Mouse (Mus musculus) hindbrain, embryonic 15.5 days (tissue): ENCODE results near the gene Akt1. TPM values are rescaled to one million over a fixed set of nuclear protein-coding genes. Genes with fewer than 3 reads are reported as not detected.

Experiments
- ATAC-seq: fragments of 200-750 bp; cut with Nextera tagmentation; 2 replicates; pipeline ENCODE4 v1.8.0; 2017; ENCODE audit warnings: low read depth, moderate number of reproducible peaks, moderate TSS enrichment; ENCODE audit not compliant: low FRiP score
- H3K27ac ChIP-seq: fragments of 300-500 bp; sonication (generic); replicated peaks from 2 replicates; pipeline ENCODE4 v1.5.1; 2015; ENCODE audit warnings: mild to moderate bottlenecking, inconsistent platforms
- H3K27me3 ChIP-seq: fragments of 300-500 bp; sonication (generic); 2 replicates; pipeline ENCODE4 v1.6.1; 2015; ENCODE audit warnings: control low read depth, inconsistent platforms
- H3K36me3 ChIP-seq: fragments of 300-500 bp; sonication (generic); 2 replicates; pipeline ENCODE4 v1.6.1; 2015; ENCODE audit warnings: control low read depth, inconsistent platforms
- H3K4me1 ChIP-seq: fragments of 300-500 bp; sonication (generic); replicated peaks from 2 replicates; pipeline ENCODE4 v1.6.1; 2015; ENCODE audit warnings: control low read depth, inconsistent platforms
- H3K4me2 ChIP-seq: fragments of 300-500 bp; sonication (generic); 2 replicates; pipeline ENCODE4 v1.6.1; 2015; ENCODE audit warnings: moderate library complexity, mild to moderate bottlenecking, inconsistent platforms
- H3K4me3 ChIP-seq: fragments of 300-500 bp; sonication (generic); 2 replicates; pipeline ENCODE4 v1.5.1; 2015; ENCODE audit warnings: mild to moderate bottlenecking, inconsistent platforms
- H3K9ac ChIP-seq: fragments of 300-500 bp; sonication (generic); 2 replicates; pipeline ENCODE4 v1.6.1; 2015; ENCODE audit warnings: inconsistent platforms
- H3K9me3 ChIP-seq: fragments of 300-500 bp; sonication (generic); 2 replicates; pipeline ENCODE4 v1.6.1; 2016; ENCODE audit warnings: control low read depth, inconsistent platforms
- WGBS: fragments of 180-500 bp; shearing (Covaris S2); methylation state at CpG from one replicate; pipeline ENCODE4 v1.1.7; 2015; 5-methylcytosine and 5-hydroxymethylcytosine counted together
- polyA plus RNA-seq: library from polyadenylated mRNA; unstranded; fragments of >200 nt; fragmentation: Nextera tagmentation; extraction: Ambion mirVana; gene quantifications from 2 replicates; pipeline ENCODE4 v1.2.1, GENCODE M21; 2015

Akt1 gene
- polyA plus RNA-seq, 1 experiment from 2014 or later: 159 TPM

GRCm38 (mm10) chr12:112632084-112632777 lies 42.5 kb downstream of the Akt1 start:
- no peaks in the 10 kb centered on the region for H3K36me3 ChIP-seq
- no peak for ATAC-seq
- no peak overlapping the region for H3K27ac ChIP-seq
- H3K4me2 ChIP-seq: no peak overlapping the region
- H3K9me3 ChIP-seq: no peaks in the 10 kb centered on the region
- no peak overlapping the region for H3K9ac ChIP-seq
- peaks cover 11% of the 10 kb centered on the region for H3K4me1 ChIP-seq
- no peak overlapping the region for H3K4me3 ChIP-seq
- H3K27me3 ChIP-seq: no peaks in the 10 kb centered on the region
- 75% methylated on average over 11 of the region's 11 CpGs for WGBS

GRCm38 (mm10) chr12:112631472-112631871 lies 43.2 kb downstream of the Akt1 start:
- WGBS: 61% methylated on average over 1 of the region's 1 CpGs
- Histone ChIP-seq H3K9ac (no peak overlapping the region), H3K4me1 (peaks cover 11% of the 10 kb centered on the region), H3K27me3 (no peaks in the 10 kb centered on the region), H3K4me2 (no peak overlapping the region), H3K9me3 (no peaks in the 10 kb centered on the region), H3K27ac (no peak overlapping the region), H3K36me3 (no peaks in the 10 kb centered on the region), H3K4me3 (no peak overlapping the region)
- no peak for ATAC-seq

GRCm38 (mm10) chr12:112630796-112631195 lies 43.9 kb downstream of the Akt1 start:
- H3K4me3 ChIP-seq: no peak overlapping the region
- ATAC-seq: no peak
- H3K27me3 ChIP-seq: no peaks in the 10 kb centered on the region
- H3K36me3 ChIP-seq: no peaks in the 10 kb centered on the region
- H3K27ac ChIP-seq: no peak overlapping the region
- 82% methylated on average over 5 of the region's 5 CpGs for WGBS
- H3K9me3 ChIP-seq: no peaks in the 10 kb centered on the region
- no peak overlapping the region for H3K4me2 ChIP-seq
- no peak overlapping the region for H3K9ac ChIP-seq
- peaks cover 11% of the 10 kb centered on the region for H3K4me1 ChIP-seq

- no peaks in the 10 kb centered on the region for H3K27me3 ChIP-seq
- ATAC-seq: no peak
- H3K4me3 ChIP-seq: no peak overlapping the region
- WGBS: 96% methylated on average over 12 of the region's 12 CpGs
- no peaks in the 10 kb centered on the region for H3K9me3 ChIP-seq
- no peak overlapping the region for H3K27ac ChIP-seq
- H3K4me1 ChIP-seq: peaks cover 11% of the 10 kb centered on the region
- H3K9ac ChIP-seq: no peak overlapping the region
- no peak overlapping the region for H3K4me2 ChIP-seq
- H3K36me3 ChIP-seq: no peaks in the 10 kb centered on the region
Observed at GRCm38 (mm10) chr12:112630029-112630428, 44.7 kb downstream of the Akt1 start.

- WGBS: 42% methylated on average over 19 of the region's 19 CpGs
- Histone ChIP-seq H3K36me3 (no peaks in the 10 kb centered on the region), H3K4me3 (peak overlapping the region; percentile 20), H3K9ac (no peak overlapping the region), H3K27me3 (no peaks in the 10 kb centered on the region), H3K4me1 (peaks cover 11% of the 10 kb centered on the region), H3K27ac (no peak overlapping the region), H3K4me2 (peak overlapping the region; percentile 51), H3K9me3 (no peaks in the 10 kb centered on the region)
- ATAC-seq: peak; percentile 75
Observed at GRCm38 (mm10) chr12:112628928-112629721, 45.6 kb downstream of the Akt1 start.

GRCm38 (mm10) chr12:112628197-112628596 lies 46.5 kb downstream of the Akt1 start:
- 85% methylated on average over 6 of the region's 6 CpGs for WGBS
- H3K9me3 ChIP-seq: no peaks in the 10 kb centered on the region
- H3K4me2 ChIP-seq: no peak overlapping the region
- H3K4me3 ChIP-seq: no peak overlapping the region
- no peak for ATAC-seq
- no peaks in the 10 kb centered on the region for H3K27me3 ChIP-seq
- H3K27ac ChIP-seq: no peak overlapping the region
- H3K9ac ChIP-seq: no peak overlapping the region
- peaks cover 11% of the 10 kb centered on the region for H3K4me1 ChIP-seq
- no peaks in the 10 kb centered on the region for H3K36me3 ChIP-seq

GRCm38 (mm10) chr12:112627097-112627881 lies 47.4 kb downstream of the Akt1 start:
- Histone ChIP-seq H3K4me3 (no peak overlapping the region), H3K27ac (no peak overlapping the region), H3K4me1 (peaks cover 11% of the 10 kb centered on the region), H3K9ac (no peak overlapping the region), H3K4me2 (no peak overlapping the region), H3K27me3 (no peaks in the 10 kb centered on the region), H3K36me3 (no peaks in the 10 kb centered on the region), H3K9me3 (no peaks in the 10 kb centered on the region)
- no peak for ATAC-seq
- 63% methylated on average over 7 of the region's 7 CpGs for WGBS

GRCm38 (mm10) chr12:112626455-112626854 lies 48.2 kb downstream of the Akt1 start:
- Histone ChIP-seq H3K27me3 (peaks cover 2% of the 10 kb centered on the region; the same call in 1 of the 2 replicates), H3K27ac (no peak overlapping the region), H3K9ac (no peak overlapping the region), H3K4me3 (no peak overlapping the region), H3K4me2 (no peak overlapping the region), H3K9me3 (no peaks in the 10 kb centered on the region), H3K36me3 (no peaks in the 10 kb centered on the region), H3K4me1 (peaks cover 11% of the 10 kb centered on the region)
- ATAC-seq: no peak
- 82% methylated on average over 6 of the region's 6 CpGs for WGBS

- peaks cover 9% of the 10 kb centered on the region for H3K27me3 ChIP-seq
- H3K4me1 ChIP-seq: peaks cover 11% of the 10 kb centered on the region
- no peak overlapping the region for H3K4me2 ChIP-seq
- WGBS: 82% methylated on average over 4 of the region's 4 CpGs
- no peaks in the 10 kb centered on the region for H3K36me3 ChIP-seq
- no peak overlapping the region for H3K9ac ChIP-seq
- H3K27ac ChIP-seq: no peak overlapping the region
- no peak overlapping the region for H3K4me3 ChIP-seq
- no peaks in the 10 kb centered on the region for H3K9me3 ChIP-seq
- ATAC-seq: no peak
Observed at GRCm38 (mm10) chr12:112625700-112626099, 49.0 kb downstream of the Akt1 start.

GRCm38 (mm10) chr12:112623742-112624141 lies 50.9 kb downstream of the Akt1 start:
- no peak for ATAC-seq
- 20% methylated on average over 2 of the region's 2 CpGs for WGBS

GRCm38 (mm10) chr12:112621900-112622299 lies 52.8 kb downstream of the Akt1 start:
- Histone ChIP-seq H3K4me2 (no peak overlapping the region), H3K9me3 (no peaks in the 10 kb centered on the region), H3K4me1 (peaks cover 17% of the 10 kb centered on the region), H3K27ac (no peak overlapping the region), H3K36me3 (no peaks in the 10 kb centered on the region), H3K27me3 (peaks cover 17% of the 10 kb centered on the region), H3K4me3 (no peak overlapping the region), H3K9ac (no peak overlapping the region)
- 84% methylated on average over 3 of the region's 3 CpGs for whole genome bisulfite sequencing
- no peak for ATAC-seq

More at GRCm38 (mm10) chr12:112623742-112624141, 50.9 kb downstream of the Akt1 start:
- H3K9ac ChIP-seq: no peak overlapping the region
- no peak overlapping the region for H3K4me3 ChIP-seq
- no peak overlapping the region for H3K27ac ChIP-seq
- H3K27me3 ChIP-seq: peaks cover 17% of the 10 kb centered on the region
- no peaks in the 10 kb centered on the region for H3K9me3 ChIP-seq
- no peaks in the 10 kb centered on the region for H3K36me3 ChIP-seq
- H3K4me2 ChIP-seq: no peak overlapping the region
- peaks cover 16% of the 10 kb centered on the region for H3K4me1 ChIP-seq
